ENCODE assay signal across 10 mouse cellular contexts in genomic region chr7:104231203-104231602, GRCm38 (mm10). TPM values are rescaled to one million over a fixed set of nuclear protein-coding genes. Genes with fewer than 3 reads are reported as not detected.
DNase-seq lines count a peak whose midpoint lies in the region; ATAC-seq and TF ChIP-seq lines count a peak whose summit lies in the region.
"Had no signal": no experiment of that assay in that cellular context is flagged by ENCODE, and none has a peak within 500 bp of the region (broad histone marks: within the 10 kb centered on the region; RNA-seq: fewer than 3 reads in every experiment).

No protein-coding gene starts in this region.

- no peak overlapping the region for H3K27ac ChIP-seq in cerebellum, adult 2 months (ENCODE audit: insufficient read depth, low read length)
- H3K27ac ChIP-seq in neural tube, embryonic 15.5 days (replicated peaks) = no peak overlapping the region
- no peak overlapping the region for H3K27ac ChIP-seq in liver, embryonic 13.5 days
- H3K27ac ChIP-seq: neural tube, embryonic 12.5 days had no signal

- no peaks in the 10 kb centered on the region for H3K36me3 ChIP-seq in neural tube, embryonic 15.5 days
- H3K36me3 ChIP-seq in liver, embryonic 13.5 days = no peaks in the 10 kb centered on the region
- H3K36me3 ChIP-seq: neural tube, embryonic 12.5 days had no signal

- TF ChIP-seq CTCF in cerebellum, adult 2 months (IDR thresholded peaks at IDR 0.05; ENCODE audit: borderline replicate concordance, insufficient read depth, low read depth, low read length) = peak; percentile 5; the same call in 1 of the 2 replicates

- H3K27me3 ChIP-seq in cerebellum, adult 2 months (ENCODE audit: control insufficient read depth, insufficient read depth, low read length) = no peaks in the 10 kb centered on the region
- H3K27me3 ChIP-seq in neural tube, embryonic 15.5 days (replicated peaks) = no peaks in the 10 kb centered on the region
- no peaks in the 10 kb centered on the region for H3K27me3 ChIP-seq in liver, embryonic 13.5 days
- H3K27me3 ChIP-seq: neural tube, embryonic 12.5 days had no signal

- 39% methylated on average over 2 of the region's 2 CpGs for WGBS in cerebellum, adult 2 months
- WGBS in neural tube, embryonic 15.5 days = 41% methylated on average over 2 of the region's 2 CpGs
- WGBS in liver, embryonic 13.5 days (ENCODE audit: insufficient replicate concordance) = 21% methylated on average over 2 of the region's 2 CpGs

- no peaks in the 10 kb centered on the region for H3K4me1 ChIP-seq in cerebellum, adult 2 months (ENCODE audit: control insufficient read depth, insufficient read depth, low read length)
- no peaks in the 10 kb centered on the region for H3K4me1 ChIP-seq in neural tube, embryonic 15.5 days
- H3K4me1 ChIP-seq in liver, embryonic 13.5 days (replicated peaks) = no peaks in the 10 kb centered on the region
- H3K4me1 ChIP-seq: neural tube, embryonic 12.5 days had no signal

- no peak for DNase-seq in cerebellum, adult 2 months
- DNase-seq in cerebellum, adult 18-20 months = no peak
- peak; percentile 30 for DNase-seq in neural tube, embryonic 10.5 days (ENCODE audit: extremely low spot score, low spot score)
- DNase-seq in embryo, embryonic 10 days (ENCODE audit: low spot score) = peak; percentile 39
- DNase-seq in liver, embryonic 13.5 days = peak; percentile 7
- DNase-seq in thymus, postnatal 0 days (ENCODE audit: low spot score) = peak; percentile 50
- no peak for DNase-seq in urinary bladder, adult 2 months (ENCODE audit: low spot score)

- TF ChIP-seq POLR2A in cerebellum, adult 2 months (IDR thresholded peaks at IDR 0.05; ENCODE audit: borderline replicate concordance, insufficient read depth, low read length) = no peak

- ATAC-seq in neural tube, embryonic 15.5 days (ENCODE audit: low FRiP score) = no peak
- no peak for ATAC-seq in liver, embryonic 13.5 days (ENCODE audit: low read depth)

- no peak overlapping the region for H3K9ac ChIP-seq in neural tube, embryonic 15.5 days (replicated peaks)
- no peak overlapping the region for H3K9ac ChIP-seq in liver, embryonic 13.5 days
- H3K9ac ChIP-seq: neural tube, embryonic 12.5 days had no signal

- H3K4me3 ChIP-seq in cerebellum, adult 2 months (replicated peaks; ENCODE audit: insufficient read depth, low read depth, low read length) = no peak overlapping the region
- H3K4me3 ChIP-seq in neural tube, embryonic 15.5 days (replicated peaks) = no peak overlapping the region
- H3K4me3 ChIP-seq in liver, embryonic 13.5 days (replicated peaks) = no peak overlapping the region
- H3K4me3 ChIP-seq: neural tube, embryonic 12.5 days had no signal

- no peaks in the 10 kb centered on the region for H3K9me3 ChIP-seq in neural tube, embryonic 15.5 days (replicated peaks)
- no peaks in the 10 kb centered on the region for H3K9me3 ChIP-seq in liver, embryonic 13.5 days (replicated peaks)
- H3K9me3 ChIP-seq: neural tube, embryonic 12.5 days had no signal

- H3K4me2 ChIP-seq in neural tube, embryonic 15.5 days = no peak overlapping the region
- H3K4me2 ChIP-seq in liver, embryonic 13.5 days = no peak overlapping the region
- H3K4me2 ChIP-seq: neural tube, embryonic 12.5 days had no signal

RNA-seq across cellular contexts. Expression of gene Trim6, which starts 12.6 kb away (rescaled TPM):
- polyA plus RNA-seq in cerebellum, adult 2 months (2012; rRNA removed) = 0.55 and 0.56 TPM in 2 replicates
- polyA plus RNA-seq in neural tube, embryonic 15.5 days (2015; fragmentation: Nextera tagmentation; extraction: Ambion mirVana) = 0.54 and 1.1 TPM in 2 replicates
- polyA plus RNA-seq in liver, embryonic 13.5 days (2015; fragmentation: Nextera tagmentation; extraction: Ambion mirVana) = 0.77 and 0.89 TPM in 2 replicates
- 0.75 and 0.99 TPM in 2 replicates for polyA plus RNA-seq in thymus, postnatal 0 days (2015; fragmentation: Nextera tagmentation; extraction: Ambion mirVana)
- polyA plus RNA-seq in urinary bladder, adult 2 months (2012; rRNA removed) = 0.62 and 0.98 TPM in 2 replicates

RNA-seq across cellular contexts. Expression of gene Trim34a, which starts 13.1 kb away (rescaled TPM):
- 2.7 and 3.2 TPM in 2 replicates for polyA plus RNA-seq in cerebellum, adult 2 months (2012; rRNA removed)
- polyA plus RNA-seq in neural tube, embryonic 15.5 days (2015; fragmentation: Nextera tagmentation; extraction: Ambion mirVana) = 0.72 and 2.2 TPM in 2 replicates
- 0.90 and 1.7 TPM in 2 replicates for polyA plus RNA-seq in liver, embryonic 13.5 days (2015; fragmentation: Nextera tagmentation; extraction: Ambion mirVana)
- polyA plus RNA-seq in thymus, postnatal 0 days (2015; fragmentation: Nextera tagmentation; extraction: Ambion mirVana) = 10.4 and 12.0 TPM in 2 replicates
- 16.2 and 16.7 TPM in 2 replicates for polyA plus RNA-seq in urinary bladder, adult 2 months (2012; rRNA removed)

RNA-seq across cellular contexts. Expression of gene Olfr649, which starts 35.4 kb away (rescaled TPM):
- polyA plus RNA-seq in cerebellum, adult 2 months (2012; rRNA removed) = not detected in 2 replicates
- polyA plus RNA-seq in neural tube, embryonic 15.5 days (2015; fragmentation: Nextera tagmentation; extraction: Ambion mirVana) = not detected in 2 replicates
- not detected in 2 replicates for polyA plus RNA-seq in liver, embryonic 13.5 days (2015; fragmentation: Nextera tagmentation; extraction: Ambion mirVana)
- not detected in 2 replicates for polyA plus RNA-seq in thymus, postnatal 0 days (2015; fragmentation: Nextera tagmentation; extraction: Ambion mirVana)
- polyA plus RNA-seq in urinary bladder, adult 2 months (2012; rRNA removed) = not detected in 2 replicates
- polyA plus RNA-seq: heart, embryonic 16.5 days; neural tube, embryonic 12.5 days had no signal

RNA-seq across cellular contexts. Expression of gene Olfr648, which starts 48.0 kb away (rescaled TPM):
- polyA plus RNA-seq in cerebellum, adult 2 months (2012; rRNA removed) = 0.18 and 0.24 TPM in 2 replicates
- 0.37 and 0.42 TPM in 2 replicates for polyA plus RNA-seq in neural tube, embryonic 15.5 days (2015; fragmentation: Nextera tagmentation; extraction: Ambion mirVana)
- 0.03 and 0.05 TPM in 2 replicates for polyA plus RNA-seq in liver, embryonic 13.5 days (2015; fragmentation: Nextera tagmentation; extraction: Ambion mirVana)
- 0.08 and 0.10 TPM in 2 replicates for polyA plus RNA-seq in thymus, postnatal 0 days (2015; fragmentation: Nextera tagmentation; extraction: Ambion mirVana)
- 0.03 and 0.07 TPM in 2 replicates for polyA plus RNA-seq in urinary bladder, adult 2 months (2012; rRNA removed)

RNA-seq across cellular contexts. Expression of gene Trim5, which starts 56.7 kb away (rescaled TPM):
- 0.28 and 0.33 TPM in 2 replicates for polyA plus RNA-seq in cerebellum, adult 2 months (2012; rRNA removed)
- 0.15 and 0.34 TPM in 2 replicates for polyA plus RNA-seq in neural tube, embryonic 15.5 days (2015; fragmentation: Nextera tagmentation; extraction: Ambion mirVana)
- 0.31 and 0.37 TPM in 2 replicates for polyA plus RNA-seq in liver, embryonic 13.5 days (2015; fragmentation: Nextera tagmentation; extraction: Ambion mirVana)
- polyA plus RNA-seq in thymus, postnatal 0 days (2015; fragmentation: Nextera tagmentation; extraction: Ambion mirVana) = 2.8 and 3.1 TPM in 2 replicates
- polyA plus RNA-seq in urinary bladder, adult 2 months (2012; rRNA removed) = 2.7 TPM in 2 replicates

Comparison
In these comparisons a context has a peak if more than half of its experiments do, and no peak if none do; other contexts are left out.
1. DNase-seq: peak in neural tube, embryonic 10.5 days (single experiment), embryo, embryonic 10 days (single experiment), liver, embryonic 13.5 days (single experiment) and thymus, postnatal 0 days (single experiment); none in cerebellum, adult 2 months (0 of 2), cerebellum, adult 18-20 months (0 of 2) and urinary bladder, adult 2 months (single experiment).